Mouse (Mus musculus) c-Kit-positive CD71-positive TER-119-positive erythroid progenitor cells, embryonic 14.5 days (primary cell): Measurements from ENCODE around the gene Becn1.
A peak's percentile ranks its signal among the peaks of the same experiment; 100 is the strongest.
"Not testable (repeated sequence)": the region's sequence is repeated elsewhere in the genome, so short reads cannot be mapped to it uniquely, and the experiment has no call there.

ENCODE experiments used
- DNase-seq: peaks from one replicate; pipeline ENCODE4 v3.0.0-alpha.2; 2013; ENCODE audit warnings: low spot score

Gene Becn1

DNA sequence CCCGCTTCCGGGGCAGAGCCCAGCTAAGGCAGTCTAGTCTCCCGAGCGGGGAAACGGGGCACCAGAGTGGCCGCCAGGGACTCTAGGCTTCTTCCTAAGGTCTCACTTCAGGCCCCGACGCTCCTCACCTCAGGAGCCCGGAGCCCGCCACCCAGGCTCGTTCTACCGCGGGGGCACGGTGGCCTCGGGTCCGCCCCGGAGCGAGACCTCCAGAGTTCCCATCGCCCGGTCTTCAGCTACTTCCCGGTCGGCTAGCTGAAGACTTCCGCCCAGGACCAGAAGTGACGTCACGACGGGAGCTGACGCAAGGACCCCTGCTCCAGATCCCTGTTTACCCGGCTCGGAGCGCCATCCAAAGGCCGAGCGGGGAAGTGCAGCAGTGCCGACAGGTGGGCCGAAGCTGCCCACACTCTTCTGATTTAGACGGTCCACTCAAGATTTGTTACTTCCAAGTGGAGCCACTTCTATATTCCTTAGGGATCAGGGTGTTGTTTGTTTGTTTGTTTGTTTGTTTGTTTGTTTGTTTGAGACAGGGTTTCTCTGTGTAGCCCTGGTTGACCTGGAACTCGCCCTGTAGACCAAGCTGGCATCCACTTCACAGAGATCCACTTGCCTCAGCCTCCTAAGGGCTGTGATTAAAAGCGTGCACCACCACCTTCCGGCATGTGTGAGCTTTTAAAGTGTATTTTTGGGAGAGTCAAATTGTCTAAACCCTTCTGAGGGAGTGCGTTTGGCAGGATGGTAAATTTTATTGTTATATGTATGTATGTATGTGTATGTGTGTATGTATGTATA, at the start of gene Becn1:
Gene Becn1 (minus strand): TSS at position 283 of the 795 bp plus-strand sequence.
- DNase-seq = peak; percentile 94

DNA sequence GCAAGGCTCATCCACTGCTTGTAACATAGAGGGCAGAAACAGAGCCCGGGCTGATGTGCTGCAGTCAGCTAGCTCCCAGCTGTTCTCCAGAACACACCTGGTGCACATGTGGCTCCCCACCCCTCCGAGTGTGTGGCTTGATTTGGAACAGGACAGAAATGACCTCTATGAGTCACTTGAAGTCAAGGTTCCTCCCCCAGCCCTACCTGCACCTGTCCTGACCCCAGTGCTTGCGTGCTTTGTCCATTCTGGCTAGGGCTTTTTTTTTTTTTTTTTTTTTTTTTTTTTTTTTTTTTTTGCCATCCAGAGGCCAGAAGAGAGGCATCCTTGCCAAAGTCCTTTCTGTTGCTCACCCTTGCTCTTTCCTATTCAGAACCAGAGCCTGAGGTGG, 49.6 kb upstream of the Becn1 start:
- no peak for DNase-seq

DNA sequence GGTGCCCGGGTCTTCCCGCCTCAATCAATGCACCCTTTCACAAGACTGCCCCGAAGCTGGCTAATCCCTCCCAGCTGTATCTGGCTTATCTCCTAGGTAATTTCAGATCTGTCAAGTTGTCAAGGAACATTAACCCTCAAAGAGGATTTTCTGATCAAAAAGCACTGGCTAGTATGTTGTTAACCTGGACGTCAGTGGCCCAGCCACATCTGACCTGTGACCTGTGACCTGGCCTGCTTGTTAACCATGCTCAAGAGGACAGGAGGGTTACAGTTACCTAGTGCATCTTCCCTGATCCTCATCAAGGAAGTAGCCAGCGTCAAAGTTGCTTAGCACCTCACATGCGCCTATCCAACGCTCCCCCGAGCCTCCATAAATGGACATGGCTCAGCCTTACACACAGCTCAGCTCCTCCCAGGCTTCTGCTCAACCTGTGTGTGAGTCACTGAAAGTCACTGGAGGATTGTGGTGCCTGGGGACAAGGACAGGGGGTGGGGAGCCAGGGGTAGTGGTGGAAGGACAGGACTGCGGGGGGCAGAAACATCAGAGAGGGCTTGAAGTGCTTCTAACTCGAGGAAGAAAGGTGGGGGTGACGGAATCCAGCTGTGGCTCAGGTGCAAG, 49.1 kb upstream of the Becn1 start:
- DNase-seq = no peak

DNA sequence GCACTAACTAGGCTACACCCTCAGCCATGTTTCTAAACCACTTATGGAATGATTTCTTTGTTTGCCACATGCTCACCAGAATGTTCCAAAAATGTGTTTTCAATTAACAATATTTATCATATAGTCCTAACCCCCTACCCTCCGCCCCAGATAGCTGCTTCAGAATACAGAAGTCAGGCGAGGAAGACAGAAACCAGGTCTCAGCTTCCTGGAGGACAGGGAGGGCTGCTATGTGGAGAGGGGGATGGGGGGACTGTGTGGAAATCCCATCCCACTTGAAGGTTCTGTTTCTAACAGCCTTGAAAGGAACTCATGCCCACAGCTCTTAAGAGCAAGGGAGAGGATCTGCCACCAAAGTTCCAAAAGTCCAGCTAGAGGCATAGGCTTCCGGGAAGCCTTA, 47.1 kb upstream of the Becn1 start:
- DNase-seq = no peak

DNA sequence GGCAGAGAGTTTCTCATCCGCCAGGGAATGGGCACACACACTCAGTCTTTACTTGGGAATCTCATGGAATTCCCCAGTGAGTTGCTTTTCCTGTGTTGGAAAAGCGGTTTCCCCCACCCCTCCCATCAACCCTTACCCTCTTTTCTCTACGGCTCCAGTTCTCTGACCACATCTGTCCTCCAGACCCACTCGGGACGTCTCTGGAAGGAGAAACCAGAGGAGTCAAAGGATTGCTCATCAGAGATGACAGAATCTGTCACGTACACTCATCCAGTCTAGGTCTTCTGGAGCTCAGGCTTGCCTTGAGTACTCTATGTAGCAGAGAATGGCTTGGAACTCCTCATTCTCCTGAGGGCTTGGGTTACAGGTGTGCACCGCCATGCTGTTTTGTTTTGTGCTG, 46.7 kb upstream of the Becn1 start:
- DNase-seq = no peak

DNA sequence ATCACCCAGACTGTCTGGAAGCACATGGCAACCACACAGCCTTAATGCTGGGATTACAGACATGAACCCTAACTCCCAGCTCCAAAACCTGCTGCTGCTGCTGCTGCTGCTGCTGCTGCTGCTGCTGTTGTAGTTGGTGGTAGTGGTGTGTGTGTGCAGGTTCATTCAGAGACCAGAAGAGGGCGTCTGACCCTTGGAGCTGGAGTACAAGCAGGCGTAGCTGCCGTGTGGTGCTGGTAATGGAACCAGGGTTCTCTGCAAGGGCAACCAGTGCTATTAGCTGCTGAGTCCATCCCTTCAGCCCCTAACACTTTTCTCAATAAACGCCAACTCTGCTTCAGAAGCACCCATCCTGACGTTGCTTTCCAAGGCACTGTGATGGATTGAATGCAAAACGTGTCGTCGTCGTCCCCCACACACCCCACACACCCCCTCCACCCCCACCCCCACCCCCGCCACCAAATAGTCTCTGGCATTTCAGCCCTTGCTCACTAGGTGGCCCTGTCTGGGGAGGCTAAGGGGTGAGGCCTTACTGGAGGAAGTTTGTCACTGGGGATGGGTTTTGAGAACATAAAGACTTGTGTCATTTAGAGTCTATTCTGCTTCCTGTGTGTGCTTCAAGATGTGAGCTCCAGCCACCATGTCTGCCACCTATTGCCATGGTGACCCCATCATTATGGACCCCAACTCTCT, 45.1 kb upstream of the Becn1 start:
- no peak for DNase-seq

DNA sequence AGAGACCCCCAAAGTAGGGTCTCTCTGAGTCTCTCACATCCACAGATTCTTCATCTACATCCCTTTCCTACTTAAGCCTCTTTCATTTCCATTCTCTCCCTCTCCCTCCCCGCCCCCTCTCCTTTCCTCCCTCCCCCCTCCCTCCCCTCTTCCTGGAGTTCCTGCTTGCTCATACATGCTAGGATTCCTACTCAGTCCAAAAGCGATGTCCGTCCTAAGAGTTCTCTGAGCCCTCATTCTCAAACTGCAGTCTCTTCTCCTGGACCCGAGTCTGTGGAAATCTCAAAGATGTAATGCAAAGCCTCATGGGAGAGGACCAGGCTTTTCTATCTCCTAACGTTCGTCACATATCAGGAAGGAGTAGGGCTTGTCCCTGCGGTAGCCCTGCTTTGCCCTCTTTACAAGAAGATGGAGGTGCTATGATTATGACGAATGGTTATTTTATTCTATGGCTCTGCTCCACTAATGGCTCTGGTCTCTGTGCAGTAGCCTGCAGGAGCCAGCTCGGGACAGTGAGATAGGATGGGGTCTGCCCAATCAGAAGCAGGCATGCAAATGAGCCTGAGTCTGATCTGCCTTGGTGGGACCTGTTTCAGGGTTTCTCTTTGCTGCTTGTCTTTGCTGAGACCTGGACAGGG, 36.2 kb upstream of the Becn1 start:
- DNase-seq = peak; percentile 66

DNA sequence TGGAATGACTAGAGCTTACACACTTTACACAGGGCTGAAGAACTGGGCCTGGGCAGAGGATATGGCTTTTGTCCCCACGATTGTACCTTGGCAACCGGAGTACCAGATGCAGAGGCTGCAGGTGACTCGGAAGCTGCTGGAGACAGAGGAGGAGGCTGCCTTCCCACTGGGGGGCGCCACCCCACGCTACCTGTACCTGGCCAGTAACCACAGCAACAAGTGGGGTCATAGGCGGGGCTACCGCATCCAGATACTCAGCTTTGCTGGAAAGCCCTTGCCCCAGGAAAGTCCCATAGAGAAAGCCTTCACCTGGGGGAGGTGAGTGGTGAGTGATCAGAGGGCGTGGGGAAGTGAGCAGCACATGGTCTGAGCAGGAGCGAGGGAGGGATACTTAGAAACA, 33.6 kb upstream of the Becn1 start:
- DNase-seq = no peak

DNA sequence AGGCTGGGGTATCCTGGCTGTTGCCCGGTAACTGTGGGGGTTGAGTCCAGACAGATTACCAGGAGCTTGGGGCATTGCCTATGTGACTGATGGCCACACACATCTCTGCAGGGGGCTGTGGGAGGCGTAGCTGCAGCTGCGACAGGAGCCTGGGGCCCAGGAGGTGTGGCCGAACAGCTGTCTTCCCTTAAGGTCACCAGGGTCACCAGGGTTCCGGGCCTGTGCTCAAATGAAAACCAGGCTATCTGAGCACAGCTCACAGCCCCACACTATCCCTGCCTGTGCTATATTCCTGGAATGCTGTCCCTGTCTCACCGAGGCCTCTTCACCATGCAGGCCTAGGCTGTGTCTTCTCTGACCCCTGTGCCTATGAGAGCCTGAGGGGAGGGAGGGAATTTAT, 32.4 kb upstream of the Becn1 start:
- no peak for DNase-seq

DNA sequence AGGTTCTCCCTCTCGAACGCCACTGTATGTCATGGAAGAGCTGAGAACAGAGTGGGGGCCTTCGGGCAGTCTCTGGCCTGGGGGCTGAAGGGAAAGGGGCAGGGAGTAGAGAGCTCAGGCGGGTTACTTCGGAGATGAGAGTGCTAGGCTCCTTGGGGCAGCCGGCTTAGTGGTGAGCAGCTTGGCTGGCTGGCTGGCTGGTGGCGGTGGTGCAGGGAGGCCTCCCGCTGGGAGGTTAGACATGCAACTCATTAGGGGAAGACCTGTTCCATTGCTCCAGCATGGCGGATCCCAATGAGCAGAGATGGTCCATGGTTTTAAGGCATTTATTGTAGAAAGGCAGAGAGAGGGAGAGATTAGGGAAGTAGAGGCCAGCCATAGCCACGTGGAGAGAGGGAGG, 31.9 kb upstream of the Becn1 start:
- DNase-seq = no peak

DNA sequence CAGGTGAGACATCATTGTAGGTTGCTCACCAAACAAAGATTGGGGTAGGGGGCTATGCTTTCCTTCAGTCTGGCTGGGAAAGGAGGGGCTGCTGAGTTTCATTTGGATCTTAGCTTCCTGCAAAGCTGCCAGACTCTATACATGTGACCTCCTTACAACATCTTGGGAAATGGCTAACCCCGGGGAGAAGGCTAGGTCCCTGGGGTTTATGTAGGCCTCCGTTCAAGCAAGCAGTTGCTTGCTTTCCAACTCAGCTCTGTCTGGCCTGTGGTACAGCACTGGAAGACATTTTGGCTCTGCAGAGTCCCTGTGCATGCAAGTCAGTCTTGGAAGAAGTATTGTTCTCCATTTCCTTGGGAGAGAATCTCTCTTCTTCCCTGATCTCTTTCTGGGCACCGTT, 30.5 kb upstream of the Becn1 start:
- no peak for DNase-seq

DNA sequence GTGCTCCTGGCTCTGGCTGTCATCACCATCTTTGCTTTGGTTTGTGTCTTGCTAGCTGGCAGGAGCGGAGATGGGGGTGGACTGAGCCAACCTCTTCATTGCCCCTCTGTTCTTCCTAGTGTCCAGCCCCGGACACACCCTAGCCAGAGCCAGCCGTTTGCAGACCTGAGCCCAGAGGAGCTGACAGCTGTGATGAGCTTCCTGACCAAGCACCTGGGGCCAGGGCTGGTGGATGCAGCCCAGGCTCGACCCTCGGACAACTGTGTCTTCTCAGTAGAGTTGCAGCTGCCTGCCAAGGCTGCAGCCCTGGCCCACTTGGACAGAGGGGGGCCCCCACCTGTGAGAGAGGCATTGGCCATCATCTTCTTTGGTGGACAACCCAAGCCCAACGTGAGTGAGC, 28.9 kb upstream of the Becn1 start:
- not testable (repeated sequence) for DNase-seq

DNA sequence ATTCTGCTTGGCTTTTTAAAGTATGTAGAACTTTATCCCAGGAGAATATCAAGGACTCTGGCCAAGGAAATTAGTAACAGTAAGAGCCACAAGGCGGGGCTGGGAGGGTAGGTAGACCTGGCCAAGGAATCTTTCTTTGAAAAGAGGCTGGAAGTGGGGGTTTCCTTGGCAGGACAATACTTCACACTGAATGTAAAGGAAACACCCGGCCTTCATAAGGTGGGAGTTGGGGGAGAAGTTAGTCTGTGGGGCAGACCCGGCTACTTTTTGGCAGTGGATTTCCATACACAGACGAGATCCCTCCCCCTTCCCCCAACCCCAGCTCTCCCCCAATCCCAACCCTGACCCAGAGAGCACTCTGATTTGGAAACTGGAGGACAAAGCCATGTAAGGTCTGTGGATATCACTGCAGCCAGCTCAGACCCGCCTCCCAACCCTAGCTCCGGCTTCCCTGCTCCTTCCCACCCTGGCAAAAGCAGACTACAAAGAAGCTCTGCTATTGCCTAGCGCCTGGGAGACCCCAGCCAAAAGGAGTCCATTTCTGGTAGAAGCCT, 28.4 kb upstream of the Becn1 start, which contains the start of gene Aoc3:
Gene Aoc3 (plus strand): TSS at position 235 of the 554 bp plus-strand sequence.
- DNase-seq = no peak

DNA sequence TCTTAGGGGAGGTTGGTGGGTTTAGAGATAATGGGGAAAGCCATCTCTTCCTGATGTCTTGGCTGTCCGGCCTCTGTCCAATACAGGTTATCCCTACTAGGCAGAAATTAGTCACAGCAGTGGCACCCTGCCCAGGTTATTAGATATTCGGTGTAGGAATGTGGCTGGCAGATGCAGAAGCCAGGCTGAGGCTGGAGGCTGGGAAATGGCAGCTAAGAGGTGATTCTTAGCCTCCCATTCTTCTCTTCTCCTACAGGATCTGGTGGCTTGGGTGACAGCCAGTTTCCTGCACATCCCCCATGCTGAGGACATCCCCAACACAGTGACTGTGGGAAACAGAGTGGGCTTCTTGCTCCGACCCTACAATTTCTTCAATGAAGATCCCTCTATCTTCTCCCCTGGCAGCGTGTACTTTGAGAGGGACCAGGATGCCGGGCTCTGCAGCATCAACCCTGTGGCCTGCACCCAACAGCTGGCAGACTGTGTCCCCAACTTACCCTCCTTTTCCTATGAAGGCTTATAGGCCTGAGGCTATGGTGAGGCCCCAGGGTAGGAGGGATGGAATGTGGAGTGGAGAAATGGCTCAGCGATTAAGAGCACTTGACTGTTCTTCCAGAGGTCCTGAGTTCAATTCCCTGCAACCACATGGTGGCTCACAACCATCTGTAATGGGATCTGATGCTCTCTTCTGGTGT, 27.0 kb upstream of the Becn1 start:
- no peak for DNase-seq

DNA sequence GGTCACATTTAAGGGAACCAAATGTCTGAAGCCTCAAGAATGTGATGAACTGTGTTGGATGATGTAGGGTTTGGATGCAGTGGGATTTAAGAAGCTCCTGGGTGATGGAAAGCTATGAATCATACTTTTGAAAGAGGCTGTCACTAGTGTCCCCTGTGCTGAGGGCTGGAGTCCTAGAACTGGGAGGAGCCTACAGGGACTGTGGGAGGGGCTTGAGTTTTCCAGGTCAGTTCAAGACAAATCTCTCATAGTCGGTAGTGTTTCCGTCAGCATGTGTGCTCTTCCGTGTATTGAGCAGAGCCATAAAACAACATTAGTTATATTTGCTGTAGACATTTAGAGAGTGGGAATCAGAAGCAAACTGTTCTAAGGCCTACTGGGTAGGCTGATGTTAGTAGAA, 25.2 kb upstream of the Becn1 start:
- DNase-seq = no peak

DNA sequence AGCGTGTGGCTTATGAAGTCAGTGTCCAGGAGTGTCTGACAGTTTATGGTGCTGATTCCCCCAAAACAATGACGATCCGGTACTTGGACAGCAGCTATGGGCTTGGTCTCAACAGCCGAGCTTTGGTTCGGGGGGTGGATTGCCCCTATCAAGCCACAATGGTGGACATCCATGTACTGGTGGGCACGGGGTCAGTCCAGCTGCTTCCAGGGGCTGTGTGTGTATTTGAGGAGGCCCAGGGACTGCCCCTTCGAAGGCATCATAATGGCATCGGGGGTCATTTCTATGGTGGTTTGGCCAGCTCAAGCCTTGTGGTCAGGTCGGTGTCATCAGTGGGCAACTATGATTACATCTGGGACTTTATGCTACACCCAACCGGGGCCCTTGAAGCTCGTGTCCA, 24.1 kb upstream of the Becn1 start:
- DNase-seq = no peak

DNA sequence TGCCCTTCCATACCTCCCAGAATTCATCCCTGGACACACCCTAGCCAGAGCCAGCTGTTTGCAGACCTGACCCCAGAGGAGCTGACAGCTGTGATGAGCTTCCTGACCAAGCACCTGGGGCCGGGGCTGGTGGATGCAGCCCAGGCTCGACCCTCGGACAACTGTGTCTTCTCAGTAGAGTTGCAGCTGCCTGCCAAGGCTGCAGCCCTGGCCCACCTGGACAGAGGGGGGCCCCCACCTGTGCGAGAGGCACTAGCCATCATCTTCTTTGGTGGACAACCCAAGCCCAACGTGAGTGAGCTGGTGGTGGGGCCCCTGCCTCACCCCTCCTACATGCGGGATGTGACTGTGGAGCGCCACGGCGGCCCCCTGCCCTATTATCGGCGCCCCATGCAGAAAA, 23.1 kb upstream of the Becn1 start:
- not testable (repeated sequence) for DNase-seq

DNA sequence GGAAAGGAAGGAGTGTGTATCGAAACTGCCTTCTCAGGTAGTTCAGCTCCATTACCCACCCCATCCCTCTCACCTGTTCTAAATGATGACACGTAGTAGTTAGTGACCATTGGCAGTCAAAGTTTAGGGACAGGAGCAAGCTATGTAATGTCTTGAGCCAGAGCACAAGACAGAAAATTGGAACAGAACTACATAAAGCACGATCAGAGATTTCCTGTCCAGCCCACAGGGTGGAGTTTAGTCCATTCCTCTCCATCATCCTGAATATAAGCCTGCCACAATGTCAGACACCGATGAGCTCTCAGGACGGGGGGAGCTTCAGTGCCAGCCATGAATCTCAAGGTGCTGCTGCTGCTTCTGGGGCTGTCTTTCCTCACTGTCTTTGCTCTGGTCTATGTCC, 22.7 kb upstream of the Becn1 start, which contains the start of gene Aoc2:
Gene Aoc2 (plus strand): TSS at position 301 of the 400 bp plus-strand sequence.
- DNase-seq = no peak

DNA sequence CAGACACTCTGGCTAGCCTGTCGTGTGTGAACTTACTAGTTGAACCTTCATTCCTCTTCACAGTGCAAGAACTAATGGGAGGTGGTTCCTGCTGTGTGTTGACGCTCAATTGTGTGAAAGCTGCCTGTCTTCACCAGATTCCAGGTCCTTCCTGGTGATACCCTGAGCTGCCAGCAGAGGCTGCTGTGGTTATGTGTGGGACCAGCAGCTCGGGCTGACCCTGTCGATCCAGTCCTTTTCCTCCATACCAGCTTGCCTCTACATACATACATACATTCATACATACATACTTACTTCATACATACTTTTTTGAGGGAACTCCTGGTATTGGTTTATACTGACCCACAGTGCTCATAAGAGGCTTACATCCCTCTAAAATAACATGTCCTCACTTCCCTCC, 21.5 kb upstream of the Becn1 start:
- peak; percentile 39 for DNase-seq

DNA sequence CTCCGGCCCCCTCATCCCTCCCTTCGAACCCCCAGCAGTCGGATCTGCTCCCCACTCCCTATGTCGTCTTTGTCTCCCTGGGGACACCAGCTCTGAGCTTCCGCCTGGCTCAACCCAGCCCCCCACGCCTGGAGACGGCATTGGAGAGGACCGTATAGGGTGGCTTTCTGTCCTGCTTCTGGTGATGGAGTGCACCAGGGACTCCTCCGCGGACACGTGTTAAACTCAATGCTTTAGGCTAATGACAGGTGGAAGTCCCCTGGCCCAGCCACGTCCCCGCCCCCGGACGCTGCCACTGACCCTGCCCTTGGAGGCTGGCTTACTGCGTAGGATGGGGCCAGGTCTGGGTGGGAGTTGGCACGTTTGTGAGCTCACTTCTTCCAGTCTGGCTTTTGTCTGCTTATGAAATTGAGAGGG, 14.4 kb upstream of the Becn1 start:
- DNase-seq = peak; percentile 50

DNA sequence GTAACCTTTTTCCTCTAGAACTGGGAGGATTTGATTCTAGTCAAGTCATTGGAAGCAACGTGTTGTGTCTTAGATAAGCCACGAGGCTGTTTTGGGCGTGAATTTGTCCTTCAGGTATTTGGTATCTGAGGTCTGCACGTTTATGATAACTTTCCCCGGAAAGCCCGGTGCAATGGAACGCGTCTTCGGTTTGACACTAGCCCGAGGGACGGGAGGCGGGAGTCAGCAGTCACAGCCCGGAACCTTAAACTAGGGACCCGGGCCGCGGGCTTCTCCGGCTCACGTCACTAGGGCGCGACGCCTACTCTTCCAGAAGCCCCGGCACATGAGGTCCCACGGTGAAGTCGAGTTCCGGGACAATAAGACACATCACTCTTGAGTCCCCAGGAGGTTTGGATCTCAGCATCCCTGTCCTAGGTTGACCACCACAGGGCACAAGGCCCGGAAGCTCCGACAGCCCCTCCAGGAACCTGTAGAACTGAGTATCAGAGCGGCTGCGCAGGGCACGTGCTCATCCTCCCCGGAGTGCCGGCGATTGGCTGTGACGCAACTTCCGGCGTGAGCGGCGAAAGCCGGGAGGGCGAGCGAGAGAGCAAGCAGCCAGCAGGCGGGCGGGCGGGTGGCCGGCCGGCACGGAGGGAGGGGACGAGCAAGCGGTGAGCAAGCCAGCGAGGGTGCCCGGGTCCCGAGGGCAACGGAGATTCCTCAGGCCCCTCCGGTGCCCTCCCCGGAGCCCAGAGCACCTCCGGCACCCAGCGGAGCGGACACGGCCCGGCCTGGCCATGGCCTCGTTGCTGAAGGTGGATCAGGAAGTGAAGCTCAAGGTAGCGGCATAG, 13.8 kb upstream of the Becn1 start, which contains the start of gene Psme3:
Gene Psme3 (plus strand): TSS at position 549 of the 836 bp plus-strand sequence.
- DNase-seq = peak; percentile 94
